Mouse (Mus musculus): ENCODE measurements around the gene Rarres2. TPM values are rescaled to one million over a fixed set of nuclear protein-coding genes. Genes with fewer than 3 reads are reported as not detected.

Gene Rarres2
- total RNA-seq, 4 experiments from 2014 or later = 16.6 to 32.1 (median 21.9) TPM

DNA sequence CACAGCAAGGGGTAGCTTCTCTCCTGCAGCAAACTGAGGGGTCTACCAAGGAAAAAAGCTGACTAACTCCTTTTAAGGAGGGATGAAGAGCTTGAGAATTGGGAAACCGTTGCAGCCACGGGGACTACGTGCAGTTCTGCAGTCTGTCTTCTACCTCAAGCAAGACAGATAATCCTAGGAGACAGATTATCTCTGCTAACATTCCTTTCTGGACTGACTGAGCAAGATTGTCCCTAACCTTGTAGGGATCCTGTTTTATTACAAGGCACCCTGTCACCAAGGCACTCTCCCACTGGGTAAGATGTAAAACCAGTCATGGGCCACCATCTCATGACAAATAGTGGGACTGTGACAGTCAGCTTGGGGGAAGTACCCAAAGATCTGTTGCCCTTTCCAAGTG lies 8.7 kb upstream of the Rarres2 start:
- DNase-seq (ENCODE audit: low spot score in 2 of 2) = no peak

DNA sequence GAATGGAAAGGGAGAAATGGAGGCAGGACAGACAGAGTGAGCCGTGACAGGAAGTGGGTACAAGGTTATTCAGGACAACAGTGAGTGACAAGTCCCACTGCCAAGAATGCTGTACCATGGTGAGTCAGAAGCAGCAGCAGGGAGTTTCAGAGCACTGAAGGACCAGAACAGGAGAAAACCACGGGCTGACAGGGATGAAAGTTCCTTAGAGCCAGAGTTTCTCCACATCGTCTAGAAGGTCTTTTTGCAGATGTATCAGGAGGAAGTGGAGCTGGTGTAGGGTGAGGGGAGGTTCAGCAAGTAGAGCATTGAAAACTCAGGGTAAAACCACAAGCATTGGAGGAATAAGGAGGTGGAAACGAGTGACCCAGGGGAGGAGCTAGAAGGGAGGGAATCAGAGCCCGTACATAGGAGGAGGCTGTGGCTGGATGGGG lies 6.6 kb upstream of the Rarres2 start:
- DNase-seq (ENCODE audit: low spot score in 2 of 2) = no peak

DNA sequence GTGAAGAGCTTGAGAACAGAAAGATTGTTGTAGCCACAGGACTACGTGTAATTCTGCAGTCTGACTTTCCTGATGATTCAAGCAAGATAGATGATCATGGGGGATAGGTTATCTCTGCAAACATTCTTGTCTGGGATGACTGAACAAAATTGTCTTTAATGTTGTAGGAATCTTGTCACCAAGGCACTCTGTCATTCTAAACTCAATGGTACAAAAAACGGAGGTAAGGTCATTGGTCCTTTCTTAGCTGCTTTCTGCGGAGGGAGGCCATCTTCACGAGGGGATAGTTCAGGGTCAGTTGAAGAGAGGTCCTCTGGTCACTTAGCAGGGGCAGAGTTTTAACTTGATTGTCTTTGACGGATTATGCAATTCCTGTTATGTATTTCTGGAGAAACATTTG lies 6.1 kb upstream of the Rarres2 start:
- DNase-seq (ENCODE audit: low spot score in 2 of 2) = no peak

GRCm38 (mm10) chr6:48573981-48574380 lies 1.4 kb upstream of the Rarres2 start:
- no peak for DNase-seq (ENCODE audit: low spot score in 2 of 2)

DNA sequence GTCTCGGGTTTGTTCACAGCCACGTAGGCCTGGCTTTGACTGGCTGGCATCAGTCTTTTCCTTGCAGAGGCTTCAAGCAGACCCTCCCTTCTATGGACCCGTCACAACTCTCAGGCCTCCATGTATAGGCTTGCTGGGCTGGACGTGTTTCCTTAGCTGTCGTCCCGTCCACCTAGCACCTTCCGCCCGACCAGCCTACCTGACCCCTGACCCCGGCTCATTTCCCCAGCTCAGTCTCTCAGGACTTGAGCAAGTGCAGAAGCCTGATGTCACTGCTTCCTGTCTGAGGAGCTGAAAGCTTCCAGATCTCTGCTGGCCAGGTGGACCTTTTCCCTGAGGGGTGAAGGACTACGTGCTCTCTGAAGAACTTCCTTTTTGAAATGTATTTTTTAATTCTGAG lies 691 bp upstream of the Rarres2 start:
- DNase-seq (ENCODE audit: low spot score in 2 of 2) = no peak

GRCm38 (mm10) chr6:48572014-48572413 lies 575 bp downstream of the Rarres2 start:
- DNase-seq (ENCODE audit: low spot score in 2 of 2) = no peak

DNA sequence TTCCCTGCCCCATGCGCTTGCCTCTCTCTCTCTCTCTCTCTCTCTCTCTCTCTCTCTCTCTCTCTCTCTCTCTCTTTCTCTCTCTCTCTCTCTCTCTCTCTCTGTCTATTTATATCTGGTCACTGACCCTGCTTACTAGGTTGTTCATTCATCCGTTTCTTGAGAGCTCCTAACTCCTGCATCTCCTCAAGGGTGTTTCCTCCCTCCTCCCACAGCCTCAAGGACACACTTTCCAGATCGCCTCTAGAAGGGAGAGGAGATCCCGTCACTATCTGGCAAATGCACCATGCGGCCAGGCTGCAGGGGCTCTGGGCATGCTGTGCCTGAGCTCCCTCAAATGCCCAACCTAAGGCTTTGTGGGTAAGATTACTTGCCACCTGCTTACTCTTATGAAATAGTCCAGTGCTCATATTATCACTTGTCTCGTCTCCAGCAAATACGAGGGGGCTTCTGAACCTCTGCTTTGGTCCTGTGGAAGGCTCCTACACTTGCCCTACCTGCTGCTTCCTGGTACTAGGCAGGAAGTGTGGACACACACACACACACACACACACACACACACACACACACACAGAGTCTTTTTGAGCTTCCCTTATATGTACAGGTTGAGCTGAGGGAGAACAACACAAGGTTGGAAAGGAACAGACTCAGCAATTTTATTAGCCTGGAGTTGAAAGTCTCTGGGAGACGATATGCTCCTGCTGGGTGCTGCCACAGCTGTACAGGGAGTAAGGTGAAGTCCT lies 3.4 kb downstream of the Rarres2 start:
- no peak for DNase-seq (ENCODE audit: low spot score in 2 of 2)

DNA sequence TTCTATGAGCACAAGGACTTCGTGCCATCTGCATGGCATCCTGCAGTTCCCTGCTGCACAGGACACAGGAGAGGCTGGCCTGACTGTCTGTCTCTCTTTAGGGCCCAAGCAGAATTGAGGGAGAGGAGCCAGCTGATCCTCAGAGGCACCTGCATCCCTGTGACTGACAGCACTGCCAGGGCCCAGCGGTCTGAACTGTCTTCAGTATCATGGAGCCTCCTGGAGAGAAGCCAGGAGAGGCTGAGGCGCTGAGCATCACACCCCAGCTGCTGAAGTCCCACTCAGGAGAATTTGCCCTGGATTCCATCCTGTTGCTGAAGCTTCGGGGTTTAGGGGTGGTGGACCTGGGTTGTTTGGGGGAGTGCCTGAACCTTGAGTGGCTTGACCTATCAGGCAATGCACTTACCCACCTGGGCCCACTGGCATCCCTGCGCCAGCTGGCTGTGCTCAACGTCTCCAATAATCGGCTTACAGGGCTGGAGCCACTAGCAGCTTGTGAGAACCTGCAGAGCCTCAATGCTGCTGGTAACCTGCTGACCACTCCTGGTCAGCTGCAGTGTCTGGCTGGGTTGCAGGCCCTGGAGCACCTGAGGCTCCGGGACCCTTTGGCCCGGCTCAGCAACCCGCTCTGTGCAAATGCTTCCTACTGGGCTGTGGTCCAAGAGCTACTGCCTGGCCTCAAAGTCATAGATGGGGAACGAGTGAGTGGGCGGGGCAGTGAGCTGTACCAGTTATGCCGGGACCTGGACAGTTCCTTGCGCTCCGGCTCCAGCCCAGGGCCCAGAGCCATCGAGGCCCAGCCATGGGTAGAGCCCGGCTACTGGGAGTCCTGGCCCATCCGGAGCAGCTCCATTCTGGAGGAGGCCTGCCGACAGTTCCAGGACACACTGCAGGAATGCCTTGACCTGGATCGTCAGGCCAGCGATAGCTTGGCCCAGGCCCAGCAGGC lies 4.3 kb downstream of the Rarres2 start:
- DNase-seq (ENCODE audit: low spot score in 2 of 2) = no peak

DNA sequence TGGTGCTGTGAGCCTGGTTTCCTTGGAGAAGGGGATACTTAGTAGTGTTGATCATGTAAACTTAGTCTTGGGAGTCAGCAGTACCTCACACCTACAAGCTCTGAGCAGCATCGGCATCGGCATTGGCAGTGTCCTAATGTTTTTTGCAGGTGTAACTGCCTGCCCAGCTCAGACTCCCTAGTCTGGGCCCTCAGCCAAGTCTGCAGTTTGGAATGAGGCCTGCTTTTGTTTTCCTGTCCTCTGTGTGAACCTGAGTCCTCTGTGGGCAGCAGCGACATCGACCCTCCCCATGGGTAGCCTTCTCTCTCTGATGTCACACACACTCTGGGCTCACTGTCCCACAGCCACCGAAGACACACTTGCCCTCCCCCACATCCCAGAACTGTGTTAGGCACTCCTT lies 6.3 kb downstream of the Rarres2 start:
- DNase-seq (ENCODE audit: low spot score in 2 of 2) = no peak

- DNase-seq (ENCODE audit: low spot score in 2 of 2) = no peak
These were observed 6.8 kb downstream of the Rarres2 start for GRCm38 (mm10) chr6:48565693-48566310.

DNA sequence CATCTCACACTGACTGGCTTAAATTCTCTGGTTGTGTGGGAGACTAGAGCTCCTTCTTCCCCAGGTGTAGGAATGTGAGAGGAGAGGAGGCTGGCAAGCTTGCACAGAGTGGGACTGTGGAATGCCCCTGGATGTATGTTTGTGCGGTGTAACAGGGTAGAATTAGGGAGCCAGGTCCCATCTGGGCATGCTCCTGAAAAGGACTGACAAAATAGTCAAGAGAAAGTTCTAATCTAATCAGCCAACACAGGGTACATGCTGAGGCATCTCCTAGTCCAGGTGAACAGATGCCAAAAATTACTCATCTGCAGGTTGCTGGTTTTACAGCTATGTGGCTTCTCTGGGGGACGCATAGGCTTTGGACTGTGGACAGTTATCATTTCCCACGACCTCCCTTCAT lies 16.6 kb downstream of the Rarres2 start:
- DNase-seq (ENCODE audit: low spot score in 2 of 2) = no peak

DNA sequence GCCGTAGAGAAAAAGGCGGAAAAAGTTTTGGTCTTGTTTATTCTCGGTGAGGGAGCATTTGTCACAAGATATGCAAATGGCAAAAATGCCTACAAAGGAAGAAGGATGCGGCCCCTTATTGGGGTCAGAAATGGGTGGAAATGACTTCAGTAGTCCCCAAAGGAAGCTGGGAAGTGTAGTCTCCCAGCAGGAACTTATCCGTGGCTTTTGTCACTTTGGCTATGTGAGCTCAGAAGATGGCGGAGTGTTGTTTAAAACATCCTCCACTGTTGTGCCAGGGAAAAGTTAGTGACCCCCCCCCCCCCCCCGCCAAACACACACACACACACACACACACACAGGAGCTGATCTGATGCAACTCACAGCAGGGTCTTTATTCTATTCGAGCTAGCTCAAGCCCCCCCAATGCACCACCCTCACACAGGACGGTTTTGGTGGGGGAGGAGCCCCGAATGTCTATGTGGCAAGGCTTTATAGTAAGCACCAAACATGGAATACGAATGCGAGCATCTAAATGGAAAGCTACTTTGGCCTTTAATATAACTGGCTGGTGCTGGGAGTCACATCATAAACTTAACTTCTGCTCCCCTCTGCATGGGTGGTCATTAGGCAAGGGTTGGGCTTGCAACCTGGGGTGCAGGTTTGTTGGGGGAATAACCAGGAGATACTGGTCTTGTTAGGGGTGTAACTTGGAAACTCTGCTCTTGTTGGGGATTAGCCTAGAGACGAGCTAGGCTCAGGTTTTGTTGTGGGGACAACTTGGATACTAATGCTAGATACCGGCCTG lies 17.3 kb downstream of the Rarres2 start:
- DNase-seq (ENCODE audit: low spot score in 2 of 2) = peak; percentile 65 to 78

GRCm38 (mm10) chr6:48554280-48555103 lies 18.1 kb downstream of the Rarres2 start, which contains the start of gene Lrrc61:
Lrrc61 (plus strand) TSS chr6:48554796.
- peak; percentile 96 to 98 for DNase-seq (ENCODE audit: low spot score in 2 of 2)

- DNase-seq (ENCODE audit: low spot score in 2 of 2) = no peak
These were observed 18.8 kb downstream of the Rarres2 start for GRCm38 (mm10) chr6:48553819-48554218.

DNA sequence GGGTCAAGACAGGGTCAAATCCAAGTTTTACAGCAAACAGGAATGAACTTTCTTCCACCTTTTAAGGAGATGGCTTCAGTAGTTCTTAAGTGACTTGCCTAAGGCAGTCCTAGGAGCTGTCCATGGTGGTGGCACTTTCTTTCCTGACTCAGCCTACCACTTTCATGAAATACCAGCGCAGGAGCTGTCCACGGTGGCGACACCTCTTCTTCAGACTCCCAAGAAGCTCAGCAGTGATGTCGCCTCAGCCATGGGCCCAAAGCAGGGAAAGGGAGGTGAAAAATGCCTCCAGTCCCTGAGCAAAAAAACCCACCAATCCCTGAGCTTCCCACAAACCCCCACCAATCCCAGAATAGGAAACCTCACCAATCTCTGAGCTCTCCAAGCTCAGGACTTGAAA lies 19.7 kb downstream of the Rarres2 start:
- DNase-seq (ENCODE audit: low spot score in 2 of 2) = no peak

DNA sequence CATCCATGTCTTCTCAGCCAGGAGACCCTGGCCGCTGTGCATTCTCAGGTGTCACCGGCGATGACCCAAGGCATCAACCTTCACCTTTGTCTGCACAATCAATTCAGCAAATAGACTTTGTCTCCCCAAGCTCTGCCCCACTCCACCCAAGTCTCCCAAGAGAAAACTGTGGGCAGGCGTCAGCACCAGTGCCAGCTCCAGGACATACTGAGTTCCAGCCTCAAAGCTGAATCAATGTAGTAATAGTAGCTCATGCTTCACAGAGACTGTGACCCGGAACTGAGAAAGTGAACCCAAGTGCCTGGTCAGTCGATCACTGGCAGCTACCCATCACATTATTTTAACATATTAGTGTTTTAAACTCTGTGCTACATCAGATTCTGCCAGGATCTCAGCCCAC lies 24.3 kb downstream of the Rarres2 start:
- DNase-seq (ENCODE audit: low spot score in 2 of 2) = no peak

DNA sequence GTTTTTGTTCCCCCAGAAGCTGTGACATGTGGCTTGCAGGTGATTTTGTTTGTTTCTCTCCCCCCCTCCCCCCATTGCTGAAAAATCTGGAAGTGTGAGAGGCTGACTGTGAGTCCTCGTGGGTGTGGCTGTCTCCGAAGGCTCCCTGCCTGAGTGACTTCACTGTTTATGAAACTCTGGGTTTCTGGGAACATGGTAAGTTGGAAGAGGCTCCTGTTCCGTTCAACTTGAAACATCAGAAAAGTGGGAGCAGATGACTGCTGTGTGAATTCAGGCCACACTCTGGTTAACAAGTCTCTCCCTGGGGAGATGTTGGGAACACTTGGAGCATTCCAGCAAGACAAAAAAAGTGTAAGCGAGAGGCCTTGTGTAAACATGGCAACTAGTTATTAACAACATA lies 25.7 kb downstream of the Rarres2 start:
- no peak for DNase-seq (ENCODE audit: low spot score in 2 of 2)

DNA sequence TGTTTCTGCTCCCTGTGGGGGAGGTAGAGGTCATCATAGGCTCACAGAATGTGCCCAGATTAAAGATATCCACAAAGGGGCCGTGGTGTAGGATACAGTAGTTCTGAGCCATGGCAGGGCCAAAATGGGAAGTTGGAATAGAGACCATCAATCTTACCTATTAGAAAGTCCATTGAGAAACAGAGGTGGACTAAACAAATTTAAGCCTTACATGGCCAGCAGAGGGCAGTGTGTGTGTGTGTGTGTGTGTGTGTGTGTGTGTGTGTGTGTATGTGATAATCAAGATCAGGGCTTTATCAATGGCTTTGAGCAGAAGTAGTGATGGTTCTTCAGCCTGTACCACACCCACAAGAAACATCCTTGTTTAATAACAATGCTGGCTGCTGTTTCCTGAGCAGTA lies 26.3 kb downstream of the Rarres2 start:
- DNase-seq (ENCODE audit: low spot score in 2 of 2) = no peak

- DNase-seq (ENCODE audit: low spot score in 2 of 2) = no peak
These were observed 27.3 kb downstream of the Rarres2 start for GRCm38 (mm10) chr6:48545251-48545650.

GRCm38 (mm10) chr6:48542631-48543030 lies 30.0 kb downstream of the Rarres2 start:
- no peak for DNase-seq (ENCODE audit: low spot score in 2 of 2)

Data from layer of hippocampus, adult 8-10 months (tissue).